Mouse (Mus musculus) spleen, adult 2 months (tissue): ENCODE measurements at regions not wholly inside any gene's neighbourhood (a gene's known extent, or its start where the extent isn't known, plus 50 kb on each side); places are given as distances from the start of the nearest gene placed in this dataset.
A peak's percentile ranks its signal among the peaks of the same experiment; 100 is the strongest.

ENCODE experiments used
- DNase-seq, 2 experiments: peaks; one replicate each; pipeline versions ENCODE4 v3.0.0 to v3.0.0-alpha.2; 2012 to 2021; ENCODE audit warnings: low spot score in 2 of 2, low read depth in 1 of 2
- H3K27ac ChIP-seq: fragments of 200-500 bp; 2 replicates; pipeline ENCODE4 v1.5.1; 2012; ENCODE audit warnings: low read length, inconsistent platforms; ENCODE audit not compliant: insufficient read depth
- H3K27me3 ChIP-seq: fragments of 200-500 bp; 2 replicates; pipeline ENCODE4 v1.6.1; 2012; ENCODE audit warnings: mild to moderate bottlenecking, moderate library complexity, low read length, inconsistent platforms; ENCODE audit not compliant: control insufficient read depth, insufficient read depth
- H3K36me3 ChIP-seq: fragments of 200-500 bp; 2 replicates; pipeline ENCODE4 v1.6.1; 2012; ENCODE audit warnings: mild to moderate bottlenecking, low read length, inconsistent platforms; ENCODE audit not compliant: control insufficient read depth, insufficient read depth
- H3K4me1 ChIP-seq: fragments of 200-500 bp; 2 replicates; pipeline ENCODE4 v1.6.1; 2011; ENCODE audit warnings: inconsistent platforms; ENCODE audit not compliant: control insufficient read depth, insufficient read depth, insufficient read length
- H3K4me3 ChIP-seq: fragments of 200-500 bp; 2 replicates; pipeline ENCODE4 v1.5.1; 2011; ENCODE audit warnings: mild to moderate bottlenecking, inconsistent platforms; ENCODE audit not compliant: insufficient read depth, insufficient read length; ENCODE audit errors: extremely low read depth
- CTCF ChIP-seq: fragments of 200-500 bp; IDR thresholded peaks from 2 replicates; pipeline ENCODE4 v1.5.1; 2011; ENCODE audit warnings: mild to moderate bottlenecking, inconsistent platforms; ENCODE audit not compliant: insufficient read depth, insufficient read length, insufficient replicate concordance; ENCODE audit errors: extremely low read depth
- POLR2A ChIP-seq: fragments of 200-500 bp; IDR thresholded peaks from 2 replicates; pipeline ENCODE4 v1.6.1; 2011; ENCODE audit warnings: low read depth, low read length, inconsistent platforms
- WGBS: fragments of 180-500 bp; shearing (Covaris S2); methylation state at CpG from one replicate; pipeline ENCODE4 v1.1.7; 2018; 5-methylcytosine and 5-hydroxymethylcytosine counted together

- Histone ChIP-seq H3K4me3 (no peak overlapping the region), H3K36me3 (no peaks in the 10 kb centered on the region), H3K27me3 (no peaks in the 10 kb centered on the region), H3K4me1 (no peaks in the 10 kb centered on the region), H3K27ac (no peak overlapping the region)
- TF ChIP-seq POLR2A (no peak), CTCF (no peak)
- 81% methylated on average over 4 of the region's 4 CpGs for WGBS
- no peak for DNase-seq
These were observed 99.9 kb downstream of the Tmem170b start for GRCm38 (mm10) chr13:41705636-41706035.

GRCm38 (mm10) chr13:41707811-41708210, 102.1 kb downstream of the Tmem170b start:
- 81% methylated on average over 7 of the region's 7 CpGs for WGBS
- no peaks in the 10 kb centered on the region for H3K27me3 ChIP-seq
- TF ChIP-seq CTCF = no peak
- TF ChIP-seq POLR2A = no peak
- no peak overlapping the region for H3K4me3 ChIP-seq
- no peak for DNase-seq
- H3K27ac ChIP-seq = no peak overlapping the region
- H3K4me1 ChIP-seq = no peaks in the 10 kb centered on the region
- no peaks in the 10 kb centered on the region for H3K36me3 ChIP-seq

GRCm38 (mm10) chr13:41709071-41709470, 103.4 kb downstream of the Tmem170b start:
- Histone ChIP-seq H3K27ac (no peak overlapping the region), H3K4me1 (no peaks in the 10 kb centered on the region), H3K27me3 (no peaks in the 10 kb centered on the region), H3K36me3 (no peaks in the 10 kb centered on the region), H3K4me3 (no peak overlapping the region)
- 75% methylated on average over 7 of the region's 7 CpGs for WGBS
- TF ChIP-seq POLR2A = no peak
- TF ChIP-seq CTCF = no peak
- DNase-seq = no peak

- Histone ChIP-seq H3K27me3 (no peaks in the 10 kb centered on the region), H3K4me1 (no peaks in the 10 kb centered on the region), H3K4me3 (no peak overlapping the region), H3K36me3 (no peaks in the 10 kb centered on the region), H3K27ac (no peak overlapping the region)
- 39% methylated on average over 24 of the region's 24 CpGs for WGBS
- TF ChIP-seq CTCF (peak; percentile 65; the same call in 1 of the 2 replicates), POLR2A (no peak)
- peak; percentile 37 to 71 for DNase-seq
These were observed 103.9 kb downstream of the Tmem170b start for GRCm38 (mm10) chr13:41709475-41710227.

- TF ChIP-seq POLR2A = no peak
- Histone ChIP-seq H3K36me3 (no peaks in the 10 kb centered on the region), H3K4me3 (no peak overlapping the region), H3K27ac (no peak overlapping the region), H3K27me3 (no peaks in the 10 kb centered on the region), H3K4me1 (no peaks in the 10 kb centered on the region)
- no peak for DNase-seq
- WGBS = 90% methylated on average over 8 of the region's 8 CpGs
These were observed 106.9 kb downstream of the Tmem170b start for GRCm38 (mm10) chr13:41712616-41713015.
